Mouse (Mus musculus) bone marrow macrophage, adult 2 months (primary cell): Measurements from ENCODE around the gene Lefty1. TPM values are rescaled to one million over a fixed set of nuclear protein-coding genes. Genes with fewer than 3 reads are reported as not detected.
"Not testable (repeated sequence)": the region's sequence is repeated elsewhere in the genome, so short reads cannot be mapped to it uniquely, and the experiment has no call there.

Experiments
- H3K27ac ChIP-seq: 2 replicates; pipeline ENCODE4 v1.5.1; 2012; ENCODE audit warnings: low read depth, low read length; ENCODE audit not compliant: insufficient read depth
- H3K4me1 ChIP-seq: 2 replicates; pipeline ENCODE4 v1.6.1; 2012; ENCODE audit warnings: low read length; ENCODE audit not compliant: control insufficient read depth, insufficient read depth
- H3K4me3 ChIP-seq: 2 replicates; pipeline ENCODE4 v1.5.1; 2012; ENCODE audit warnings: mild to moderate bottlenecking, low read length, moderate library complexity; ENCODE audit not compliant: insufficient read depth
- CTCF ChIP-seq: IDR thresholded peaks from 2 replicates; pipeline ENCODE4 v1.5.1; 2012; ENCODE audit warnings: low read depth, mild to moderate bottlenecking, low read length, moderate library complexity
- POLR2A ChIP-seq: IDR thresholded peaks from 2 replicates; pipeline ENCODE4 v1.6.1; 2012; ENCODE audit warnings: mild to moderate bottlenecking, low read depth, low read length, borderline replicate concordance
- polyA plus RNA-seq: library from polyadenylated mRNA; stranded (reverse); fragments of >200 nt; gene quantifications from 2 replicates; pipeline ENCODE4 v1.2.4, GENCODE M21; 2012; ENCODE audit not compliant: missing spikeins, insufficient read depth, insufficient read length

The Lefty1 gene
- not detected in 2 replicates for polyA plus RNA-seq

GRCm38 (mm10) chr1:180934467-180935419 is at the start of gene Lefty1:
Gene Lefty1 (plus strand): TSS chr1:180935022.
- TF ChIP-seq CTCF (no peak), POLR2A (no peak)
- Histone ChIP-seq H3K4me1 (0 out of 2 replicates have a peak, but pooled peaks cover 3% of the 10 kb centered on the region), H3K4me3 (no peak within 1 kb of the TSS), H3K27ac (no peak within 1 kb of the TSS)

DNA sequence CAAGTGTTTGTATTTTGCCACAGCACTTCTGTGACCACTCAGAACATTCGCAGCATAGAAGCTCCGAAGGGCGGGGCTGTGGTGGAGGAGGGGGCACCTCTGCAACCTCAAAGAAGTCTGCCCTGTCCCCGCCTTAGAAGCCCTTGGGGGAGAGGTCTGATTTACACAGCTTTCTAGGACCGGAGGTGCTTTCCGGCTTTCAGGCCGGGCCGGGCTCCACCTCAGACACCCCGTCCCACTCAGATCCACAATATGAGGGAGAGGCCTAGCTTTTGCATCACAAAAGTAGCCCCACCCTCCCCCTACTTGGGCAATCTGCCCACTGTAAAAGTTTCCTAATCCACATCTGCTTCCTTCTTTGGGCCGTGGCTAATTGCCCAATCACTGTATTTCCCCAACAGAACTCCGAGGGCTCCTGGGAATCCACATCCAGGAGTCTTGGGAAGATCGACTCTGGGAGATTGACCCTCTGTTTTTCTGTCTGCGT is 46.2 kb upstream of the Lefty1 start:
- TF ChIP-seq POLR2A (no peak), CTCF (no peak)
- H3K4me1 ChIP-seq = peaks cover 50% of the 10 kb centered on the region
- peak overlapping the region; percentile 18 for H3K4me3 ChIP-seq
- peak overlapping the region; percentile 24; the same call in 1 of the 2 replicates for H3K27ac ChIP-seq

GRCm38 (mm10) chr1:180889172-180889571 is 45.6 kb upstream of the Lefty1 start:
- Histone ChIP-seq H3K27ac (0 out of 2 replicates have a peak overlapping the region, but pooled peaks have one; percentile 24), H3K4me1 (peaks cover 44% of the 10 kb centered on the region), H3K4me3 (peak overlapping the region; percentile 5; the same call in 1 of the 2 replicates)
- TF ChIP-seq POLR2A = no peak
- no peak for TF ChIP-seq CTCF

DNA sequence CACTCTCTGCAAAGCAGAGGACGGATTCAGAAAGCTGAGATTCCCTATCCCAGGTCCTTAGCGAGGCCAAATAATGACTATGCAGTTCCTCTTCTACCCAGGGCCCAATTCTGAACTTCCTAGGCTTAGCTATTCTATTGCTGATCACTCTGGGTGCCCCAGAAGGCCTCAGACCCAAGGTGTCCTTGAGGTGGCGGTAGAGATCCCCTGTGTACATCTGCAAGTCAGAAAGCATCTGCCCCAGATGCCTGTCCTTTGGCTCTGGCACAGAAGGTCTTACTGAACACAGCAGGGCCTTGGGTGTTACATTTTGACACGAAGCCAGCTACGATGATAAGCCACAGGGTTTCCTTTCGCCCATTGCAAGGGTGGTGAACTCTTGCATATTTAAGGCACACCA is 45.0 kb upstream of the Lefty1 start:
- H3K27ac ChIP-seq = no peak overlapping the region
- H3K4me1 ChIP-seq = peaks cover 37% of the 10 kb centered on the region
- TF ChIP-seq CTCF = no peak
- TF ChIP-seq POLR2A = no peak
- no peak overlapping the region for H3K4me3 ChIP-seq

- peaks cover 24% of the 10 kb centered on the region for H3K4me1 ChIP-seq
- H3K4me3 ChIP-seq = no peak within 1 kb of the TSS
- TF ChIP-seq CTCF (no peak), POLR2A (no peak)
- H3K27ac ChIP-seq = no peak within 1 kb of the TSS
These were observed 42.0 kb upstream of the Lefty1 start, which contains the start of gene Lefty2 for GRCm38 (mm10) chr1:180892808-180893207. Gene Lefty2 (plus strand): TSS chr1:180893108.

- peaks cover 13% of the 10 kb centered on the region for H3K4me1 ChIP-seq
- not testable (repeated sequence) for H3K4me3 ChIP-seq, H3K27ac ChIP-seq
These were observed 40.5 kb upstream of the Lefty1 start for GRCm38 (mm10) chr1:180894088-180894987.

DNA sequence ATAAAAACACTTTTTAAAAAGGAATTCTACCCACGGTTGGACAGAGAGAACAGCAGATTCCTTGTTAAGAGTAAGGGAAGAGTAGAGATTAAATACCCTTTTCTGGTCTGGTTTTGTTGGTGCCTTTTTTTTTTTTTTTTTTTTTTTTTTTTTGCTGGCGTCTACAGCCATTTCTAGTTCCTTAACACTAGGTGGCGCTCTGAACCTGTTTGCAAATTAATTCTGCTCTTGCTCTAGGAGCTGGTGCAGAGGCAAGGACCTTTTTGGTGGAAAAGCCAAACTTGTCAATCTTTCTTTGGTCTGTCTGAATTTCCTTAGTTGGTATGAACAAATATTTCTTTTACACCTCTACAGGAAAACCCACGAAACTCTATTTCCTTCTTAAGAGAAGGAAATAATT is 33.7 kb upstream of the Lefty1 start:
- H3K4me3 ChIP-seq = no peak overlapping the region
- H3K27ac ChIP-seq = no peak overlapping the region
- TF ChIP-seq CTCF (no peak), POLR2A (no peak)
- H3K4me1 ChIP-seq = peaks cover 9% of the 10 kb centered on the region

GRCm38 (mm10) chr1:180902915-180903314 is 31.9 kb upstream of the Lefty1 start:
- Histone ChIP-seq H3K27ac (no peak overlapping the region), H3K4me3 (no peak overlapping the region)
- TF ChIP-seq POLR2A (no peak), CTCF (no peak)

DNA sequence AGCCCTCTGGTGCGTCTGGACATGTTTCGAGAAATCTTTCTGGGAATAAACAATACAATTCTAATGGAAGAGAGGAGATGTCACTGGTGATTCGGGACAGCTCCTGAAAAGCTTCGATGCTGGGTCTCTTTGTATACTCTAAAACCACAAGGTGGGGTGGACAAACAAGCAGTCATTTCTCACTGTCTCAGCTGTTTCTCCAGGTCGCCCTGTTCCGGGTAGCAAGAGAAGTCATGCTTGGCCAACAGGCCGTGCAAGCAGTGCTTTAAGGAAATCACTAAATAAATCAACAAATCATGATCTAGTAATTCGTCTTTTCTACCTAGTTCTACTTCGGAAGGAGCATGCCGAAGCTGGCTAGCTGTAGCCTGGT is 31.2 kb upstream of the Lefty1 start:
- Histone ChIP-seq H3K4me1 (peaks cover 9% of the 10 kb centered on the region), H3K4me3 (peak overlapping the region; percentile 54), H3K27ac (peak overlapping the region; percentile 63)
- TF ChIP-seq CTCF = no peak
- TF ChIP-seq POLR2A = no peak

More at GRCm38 (mm10) chr1:180902915-180903314, 31.9 kb upstream of the Lefty1 start:
- peaks cover 9% of the 10 kb centered on the region for H3K4me1 ChIP-seq
